Mouse (Mus musculus) limb, embryonic 12.5 days (tissue): Measurements from ENCODE around the gene Arhgef5. TPM values are rescaled to one million over a fixed set of nuclear protein-coding genes. Genes with fewer than 3 reads are reported as not detected.

Source experiments
- ATAC-seq: fragments of 200-750 bp; cut with Nextera tagmentation; 2 replicates; pipeline ENCODE4 v1.8.0; 2017; ENCODE audit warnings: low read depth, moderate TSS enrichment; ENCODE audit not compliant: insufficient number of reproducible peaks, insufficient read depth, low FRiP score, low TSS enrichment
- H3K27ac ChIP-seq: fragments of 300-500 bp; sonication (generic); 2 replicates; pipeline ENCODE4 v1.5.1; 2016; ENCODE audit warnings: mild to moderate bottlenecking, moderate library complexity
- H3K27me3 ChIP-seq: fragments of 300-500 bp; sonication (generic); 2 replicates; pipeline ENCODE4 v1.6.1; 2016; ENCODE audit warnings: mild to moderate bottlenecking, moderate library complexity
- H3K36me3 ChIP-seq: fragments of 300-500 bp; sonication (generic); 2 replicates; pipeline ENCODE4 v1.6.1; 2016; ENCODE audit warnings: mild to moderate bottlenecking, moderate library complexity
- H3K4me1 ChIP-seq: fragments of 300-500 bp; sonication (generic); replicated peaks from 2 replicates; pipeline ENCODE4 v1.6.1; 2016
- H3K4me2 ChIP-seq: fragments of 300-500 bp; sonication (generic); 2 replicates; pipeline ENCODE4 v1.6.1; 2016; ENCODE audit warnings: mild to moderate bottlenecking, moderate library complexity
- H3K4me3 ChIP-seq: fragments of 300-500 bp; sonication (generic); replicated peaks from 2 replicates; pipeline ENCODE4 v1.5.1; 2016; ENCODE audit warnings: mild to moderate bottlenecking
- H3K9ac ChIP-seq: fragments of 300-500 bp; sonication (generic); replicated peaks from 2 replicates; pipeline ENCODE4 v1.6.1; 2016; ENCODE audit warnings: mild to moderate bottlenecking, moderate library complexity
- H3K9me3 ChIP-seq: fragments of 300-500 bp; sonication (generic); 2 replicates; pipeline ENCODE4 v1.6.1; 2016; ENCODE audit warnings: mild to moderate bottlenecking, moderate library complexity
- WGBS: fragments of 180-500 bp; shearing (Covaris S2); methylation state at CpG from one replicate; pipeline ENCODE4 v1.1.7; 2016; 5-methylcytosine and 5-hydroxymethylcytosine counted together
- polyA plus RNA-seq: library from polyadenylated mRNA; unstranded; fragments of >200 nt; fragmentation: Nextera tagmentation; extraction: Ambion mirVana; gene quantifications from 2 replicates; pipeline ENCODE4 v1.2.1, GENCODE M21; 2016

The Arhgef5 gene
- polyA plus RNA-seq, 1 experiment from 2014 or later = 7.4 TPM

- Histone ChIP-seq H3K4me3 (no peak overlapping the region), H3K27me3 (no peaks in the 10 kb centered on the region), H3K4me2 (no peak overlapping the region), H3K4me1 (no peaks in the 10 kb centered on the region), H3K9ac (no peak overlapping the region), H3K36me3 (no peaks in the 10 kb centered on the region), H3K27ac (no peak overlapping the region), H3K9me3 (no peaks in the 10 kb centered on the region)
- WGBS = 73% methylated on average over 4 of the region's 4 CpGs
- ATAC-seq = no peak
These were observed 68.1 kb downstream of the Arhgef5 start for GRCm38 (mm10) chr6:43333479-43333878.

DNA sequence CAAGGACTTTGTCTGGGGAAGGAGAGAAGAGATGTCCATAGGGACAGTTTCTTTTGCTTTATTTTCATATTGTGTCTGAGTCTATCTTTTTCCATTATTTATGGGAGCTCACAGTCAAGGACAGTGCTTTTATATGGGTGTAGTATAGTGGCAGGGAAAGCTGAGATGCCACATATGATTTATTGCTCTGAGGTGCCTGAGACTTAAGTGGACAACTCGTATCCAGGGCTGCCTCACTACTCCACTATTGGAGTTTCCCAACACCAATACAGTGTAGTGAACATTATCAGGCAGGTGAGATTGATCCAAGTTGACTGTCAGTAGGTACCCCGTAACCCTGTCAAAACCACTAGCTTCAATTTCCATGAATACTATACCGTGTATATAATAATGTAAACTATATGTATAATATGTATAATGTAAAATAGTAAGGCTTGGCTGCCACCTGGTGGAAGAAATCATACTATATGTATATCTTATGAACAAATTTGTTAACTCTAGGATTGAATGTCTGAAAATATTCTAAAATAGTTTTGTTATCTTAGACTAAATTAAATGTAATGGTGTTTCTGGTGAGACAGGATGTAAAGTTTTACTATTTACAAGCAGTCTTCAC lies 70.3 kb downstream of the Arhgef5 start:
- Histone ChIP-seq H3K4me1 (no peaks in the 10 kb centered on the region), H3K9me3 (no peaks in the 10 kb centered on the region), H3K4me2 (no peak overlapping the region), H3K36me3 (no peaks in the 10 kb centered on the region), H3K9ac (no peak overlapping the region), H3K27me3 (no peaks in the 10 kb centered on the region), H3K4me3 (no peak overlapping the region), H3K27ac (no peak overlapping the region)
- ATAC-seq = no peak
- WGBS = 75% methylated on average over 3 of the region's 3 CpGs

GRCm38 (mm10) chr6:43337491-43337961 lies 72.1 kb downstream of the Arhgef5 start:
- H3K4me2 ChIP-seq = no peak overlapping the region
- no peak overlapping the region for H3K27ac ChIP-seq
- no peak overlapping the region for H3K4me3 ChIP-seq
- H3K36me3 ChIP-seq = no peaks in the 10 kb centered on the region
- no peaks in the 10 kb centered on the region for H3K9me3 ChIP-seq
- no peak overlapping the region for H3K9ac ChIP-seq
- WGBS = 55% methylated on average over 10 of the region's 10 CpGs
- H3K4me1 ChIP-seq = no peaks in the 10 kb centered on the region
- no peak for ATAC-seq
- no peaks in the 10 kb centered on the region for H3K27me3 ChIP-seq

DNA sequence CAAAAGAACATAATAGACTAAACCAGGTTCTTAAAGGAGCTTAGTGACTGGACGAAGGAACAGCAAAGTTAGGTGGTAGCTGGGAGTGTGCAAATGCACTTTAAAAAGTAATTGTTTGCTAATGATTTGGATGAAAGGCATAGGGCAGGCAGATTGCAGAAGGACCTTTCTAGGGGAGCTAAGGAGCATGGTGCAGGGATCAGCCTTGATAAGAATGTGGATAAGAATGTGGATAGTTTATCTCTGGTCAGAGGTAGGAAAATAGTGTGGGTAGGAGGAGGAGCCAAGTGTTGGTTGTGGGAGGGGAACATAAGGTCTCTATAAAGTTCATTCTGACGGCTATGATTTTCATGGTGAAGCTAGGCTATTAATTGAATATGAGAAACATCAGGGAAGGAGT lies 73.4 kb downstream of the Arhgef5 start:
- Histone ChIP-seq H3K36me3 (no peaks in the 10 kb centered on the region), H3K4me3 (no peak overlapping the region), H3K27ac (no peak overlapping the region), H3K9ac (no peak overlapping the region), H3K4me1 (no peaks in the 10 kb centered on the region), H3K27me3 (no peaks in the 10 kb centered on the region), H3K9me3 (no peaks in the 10 kb centered on the region), H3K4me2 (no peak overlapping the region)
- no peak for ATAC-seq
- WGBS = 48% methylated on average over 2 of the region's 2 CpGs

Other genes starting within 250 kb of the Arhgef5 start
- gene Olfr441, start 159.2 kb upstream of the Arhgef5 start, polyA plus RNA-seq = not detected in 2 replicates
- gene Olfr237-ps1, start 119.0 kb upstream of the Arhgef5 start, polyA plus RNA-seq = not detected in 2 replicates
- gene Olfr437, start 102.3 kb upstream of the Arhgef5 start, polyA plus RNA-seq = not detected in 2 replicates
- gene Olfr13, start 93.4 kb upstream of the Arhgef5 start, polyA plus RNA-seq = not detected in 2 replicates
- not detected in 2 replicates for gene Olfr435, start 68.4 kb upstream of the Arhgef5 start, polyA plus RNA-seq
- not detected in 2 replicates for gene Olfr434, start 52.6 kb upstream of the Arhgef5 start, polyA plus RNA-seq
- gene Olfr47, start 34.1 kb upstream of the Arhgef5 start, polyA plus RNA-seq = not detected in 2 replicates
- gene Nobox, start 44.0 kb downstream of the Arhgef5 start, polyA plus RNA-seq = not detected in 2 replicates